Mouse (Mus musculus) bone marrow, adult 2 months (tissue): Measurements from ENCODE around the gene Wdr18.

Source experiments
- CTCF ChIP-seq: fragments of 200-500 bp; IDR thresholded peaks from 2 replicates; pipeline ENCODE4 v1.5.1; 2011; ENCODE audit warnings: low read length, control low read depth; ENCODE audit not compliant: control insufficient read depth, insufficient read depth
- POLR2A ChIP-seq: fragments of 200-500 bp; IDR thresholded peaks from 2 replicates; pipeline ENCODE4 v1.6.1; 2011; ENCODE audit warnings: low read depth, mild to moderate bottlenecking, control low read depth, low read length, borderline replicate concordance; ENCODE audit not compliant: control insufficient read depth

DNA sequence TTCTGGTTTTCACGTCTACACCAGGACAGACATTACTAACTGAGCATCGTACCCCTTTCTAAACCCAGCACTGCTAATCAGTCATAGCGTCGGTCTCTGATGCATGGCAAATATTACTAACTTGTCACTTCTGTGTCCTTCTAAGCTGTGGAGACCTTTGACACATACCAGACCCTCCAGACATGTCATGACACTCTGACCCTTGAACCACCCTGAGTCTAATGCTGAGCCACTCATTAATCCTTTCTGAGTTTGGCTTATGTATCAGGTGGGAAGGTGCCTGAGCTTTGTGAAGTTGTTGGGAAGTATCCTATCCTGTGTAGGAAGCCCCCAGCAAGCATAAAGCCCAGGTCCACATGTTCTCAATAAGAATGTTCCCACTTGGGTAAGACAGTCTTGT lies 10.1 kb upstream of the Wdr18 start:
- TF ChIP-seq CTCF (no peak), POLR2A (no peak)
